Mouse (Mus musculus) CH12.LX (cell line): ENCODE results near the gene Gdap1l1. TPM values are rescaled to one million over a fixed set of nuclear protein-coding genes. Genes with fewer than 3 reads are reported as not detected.
"Not testable (repeated sequence)": the region's sequence is repeated elsewhere in the genome, so short reads cannot be mapped to it uniquely, and the experiment has no call there.

Source experiments
- DNase-seq: peaks from one replicate; pipeline ENCODE4 v3.0.0-alpha.2; 2013; ENCODE audit errors: extremely low read depth
- H3K27ac ChIP-seq: 2 replicates; pipeline ENCODE4 v1.5.1; 2012; ENCODE audit warnings: low read depth, mild to moderate bottlenecking, control low read depth, moderate library complexity; ENCODE audit not compliant: insufficient read depth
- H3K27me3 ChIP-seq: replicated peaks from 2 replicates; pipeline ENCODE3; 2012; ENCODE audit warnings: inconsistent platforms
- H3K36me3 ChIP-seq, 2 experiments: replicated peaks in 1 of 2; 2 replicates each; pipeline versions ENCODE3 to v1.6.1; 2012; ENCODE audit warnings: inconsistent platforms in 1 of 2, low read length in 1 of 2, mild to moderate bottlenecking in 1 of 2, mixed read lengths in 1 of 2, moderate library complexity in 1 of 2; ENCODE audit not compliant: control insufficient read depth in 1 of 2, insufficient read depth in 1 of 2
- H3K4me1 ChIP-seq, 2 experiments: 2 replicates each; pipeline ENCODE4 v1.6.1; 2012; ENCODE audit warnings: inconsistent platforms in 1 of 2, moderate library complexity in 1 of 2; ENCODE audit not compliant: insufficient read depth in 2 of 2, control insufficient read depth in 1 of 2
- H3K4me2 ChIP-seq: 2 replicates; pipeline ENCODE4 v1.6.1; 2012; ENCODE audit warnings: low read depth, mild to moderate bottlenecking, control low read depth; ENCODE audit not compliant: poor library complexity, insufficient read depth, severe bottlenecking
- H3K4me3 ChIP-seq, 3 experiments: fragments of 150-350 bp in 1 of 3; sonication (generic) in 1 of 3; replicated peaks in 1 of 3; 2 replicates each; pipeline versions ENCODE3 to v1.5.1; 2011 to 2012; ENCODE audit warnings: low read depth in 2 of 3, low read length in 2 of 3, mild to moderate bottlenecking in 2 of 3, moderate library complexity in 2 of 3, control low read depth in 1 of 3, improper control_type of control experiment in 1 of 3, inconsistent platforms in 1 of 3, mixed read lengths in 1 of 3; ENCODE audit not compliant: poor library complexity in 1 of 3
- H3K79me2 ChIP-seq: replicated peaks from 2 replicates; pipeline ENCODE4 v1.6.1; 2012; ENCODE audit warnings: mild to moderate bottlenecking, moderate library complexity; ENCODE audit not compliant: control insufficient read depth, poor library complexity, insufficient read depth, severe bottlenecking; ENCODE audit errors: extremely low read depth
- H3K9ac ChIP-seq: 2 replicates; pipeline ENCODE4 v1.6.1; 2012; ENCODE audit warnings: low read depth, mild to moderate bottlenecking, control low read depth, moderate library complexity; ENCODE audit not compliant: insufficient read depth
- H3K9me3 ChIP-seq: replicated peaks from 2 replicates; pipeline ENCODE3; 2012; ENCODE audit warnings: low read length, inconsistent platforms, mixed read lengths
- CHD2 ChIP-seq: IDR thresholded peaks from 2 replicates; pipeline ENCODE4 v1.6.1; 2011; ENCODE audit warnings: low read length, improper control_type of control experiment
- CTCF ChIP-seq, 2 experiments: IDR thresholded peaks in 1 of 2; conservative IDR thresholded peaks in 1 of 2; 2 replicates each; pipeline ENCODE4 v1.5.1; 2011 to 2012; ENCODE audit warnings: low read depth in 2 of 2, low read length in 2 of 2, improper control_type of control experiment in 1 of 2, inconsistent platforms in 1 of 2, mild to moderate bottlenecking in 1 of 2, moderate library complexity in 1 of 2
- E2F4 ChIP-seq: IDR thresholded peaks from 2 replicates; pipeline ENCODE4 v1.6.1; 2011; ENCODE audit warnings: low read depth, low read length, improper control_type of control experiment; ENCODE audit not compliant: insufficient replicate concordance
- JUN ChIP-seq: IDR thresholded peaks from 2 replicates; pipeline ENCODE4 v1.6.1; 2011; ENCODE audit warnings: low read depth, mild to moderate bottlenecking, low read length, improper control_type of control experiment, moderate library complexity; ENCODE audit not compliant: insufficient read depth
- MAFK ChIP-seq: IDR thresholded peaks from 2 replicates; pipeline ENCODE4 v1.6.1; 2011; ENCODE audit warnings: low read length, improper control_type of control experiment; ENCODE audit not compliant: insufficient replicate concordance
- MAX ChIP-seq: IDR thresholded peaks from 2 replicates; pipeline ENCODE4 v1.6.1; 2011; ENCODE audit warnings: low read length, improper control_type of control experiment
- NELFE ChIP-seq: IDR thresholded peaks from 2 replicates; pipeline ENCODE4 v1.6.1; 2011; ENCODE audit warnings: low read depth, low read length, improper control_type of control experiment
- PAX5 ChIP-seq: IDR thresholded peaks from 2 replicates; pipeline ENCODE4 v1.6.1; 2012; ENCODE audit warnings: low read length, inconsistent platforms, mixed read lengths
- POLR2AphosphoS2 ChIP-seq: IDR thresholded peaks from 2 replicates; pipeline ENCODE4 v1.6.1; 2011; ENCODE audit warnings: low read depth, low read length, improper control_type of control experiment
- RAD21 ChIP-seq: IDR thresholded peaks from 2 replicates; pipeline ENCODE4 v1.6.1; 2011; ENCODE audit warnings: low read depth, mild to moderate bottlenecking, low read length, improper control_type of control experiment, moderate library complexity
- RCOR1 ChIP-seq: conservative IDR thresholded peaks from 2 replicates; pipeline ENCODE4 v1.6.1; 2012; ENCODE audit warnings: low read depth, mild to moderate bottlenecking, inconsistent platforms, low read length, improper control_type of control experiment
- SIN3A ChIP-seq: IDR thresholded peaks from 2 replicates; pipeline ENCODE4 v1.6.1; 2012; ENCODE audit warnings: low read length, improper control_type of control experiment, inconsistent platforms
- SMC3 ChIP-seq: IDR thresholded peaks from 2 replicates; pipeline ENCODE4 v1.6.1; 2011; ENCODE audit warnings: low read depth, low read length, improper control_type of control experiment
- UBTF ChIP-seq: IDR thresholded peaks from 2 replicates; pipeline ENCODE4 v1.6.1; 2012; ENCODE audit warnings: low read depth, mild to moderate bottlenecking, inconsistent platforms, low read length, improper control_type of control experiment, moderate library complexity
- USF1 ChIP-seq: IDR thresholded peaks from 2 replicates; pipeline ENCODE4 v1.6.1; 2014; ENCODE audit warnings: low read depth, mild to moderate bottlenecking, inconsistent platforms, low read length, improper control_type of control experiment
- USF2 ChIP-seq: conservative IDR thresholded peaks from 2 replicates; pipeline ENCODE4 v1.6.1; 2011; ENCODE audit warnings: low read depth, low read length, improper control_type of control experiment
- ZC3H11A ChIP-seq: IDR thresholded peaks from 2 replicates; pipeline ENCODE4 v1.6.1; 2012; ENCODE audit warnings: low read depth, mild to moderate bottlenecking, inconsistent platforms, low read length, improper control_type of control experiment
- ZMIZ1 ChIP-seq: IDR thresholded peaks from 2 replicates; pipeline ENCODE4 v1.6.1; 2012; ENCODE audit warnings: low read depth, mild to moderate bottlenecking, inconsistent platforms, low read length, improper control_type of control experiment
- dilution Hi-C: fragments of 300-500 bp; cut with MboI; formaldehyde crosslinking; loops from 2 replicates; pipeline ENCODE4 v1.14.3; 2020; ENCODE audit warnings: low sequenced_read_pairs; ENCODE audit not compliant: extremely low pct_unique_long_range_greater_than_20kb, extremely low pct_ligation_motif_present
- in situ Hi-C: fragments of 300-500 bp; cut with MboI; formaldehyde crosslinking; loops from 3 replicates; pipeline ENCODE4 v1.14.3; 2019; ENCODE audit warnings: low sequenced_read_pairs, low pct_ligation_motif_present, low pct_unique_long_range_greater_than_20kb, mixed read lengths
- polyA plus RNA-seq: library from polyadenylated mRNA; unstranded; fragments of >175 nt; gene quantifications from 2 replicates; pipeline ENCODE4 v1.2.1, GENCODE M21; 2012; ENCODE audit warnings: low read depth; ENCODE audit not compliant: insufficient read length
- total RNA-seq, 2 experiments: library from RNA; depleted of rRNA; stranded (reverse); fragments of 300-350 nt in 1 of 2; fragments of >200 nt in 1 of 2; gene quantifications; 2 replicates each; pipeline ENCODE4 v1.2.3; 2012 to 2014

Gdap1l1 gene
- total and polyA plus RNA-seq, 3 experiments: not detected

- no peak for DNase-seq
- Histone ChIP-seq H3K9ac (no peak overlapping the region), H3K27ac (no peak overlapping the region), H3K27me3 (peaks cover 5% of the 10 kb centered on the region), H3K4me3 (no peak overlapping the region), H3K4me1 (no peaks in the 10 kb centered on the region), H3K9me3 (no peaks in the 10 kb centered on the region), H3K79me2 (no peaks in the 10 kb centered on the region), H3K4me2 (no peak overlapping the region), H3K36me3 (peaks cover 22 to 34% of the 10 kb centered on the region in 2 experiments)
- in situ Hi-C loops (no loop called here), dilution Hi-C loops (no loop called here)
- TF ChIP-seq POLR2AphosphoS2 (no peak), ZMIZ1 (0 out of 2 replicates have a peak, but pooled peaks have one; percentile 27)
Measured at GRCm38 (mm10) chr2:163404037-163404815, 34.0 kb upstream of the Gdap1l1 start.

DNA sequence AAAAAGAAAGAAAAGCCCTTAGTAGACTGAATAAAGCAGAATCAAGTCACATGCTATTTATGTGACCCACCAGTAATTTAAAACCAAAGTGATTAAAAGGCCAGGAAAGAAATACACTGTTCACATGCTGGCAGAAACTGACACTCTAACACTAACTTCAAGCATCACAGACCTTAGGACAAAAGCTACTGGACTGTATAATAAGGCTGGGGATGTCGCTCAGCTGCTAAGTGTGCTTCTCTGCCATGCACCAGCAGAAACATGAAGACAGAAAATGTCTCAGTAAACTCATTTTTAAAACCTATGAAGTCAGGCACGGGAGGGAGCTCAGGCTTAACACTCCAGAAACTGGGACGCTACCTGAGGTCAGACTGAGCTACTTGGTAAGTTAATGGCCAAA is 28.1 kb upstream of the Gdap1l1 start:
- Histone ChIP-seq H3K4me1 (peaks cover 0 to 12% of the 10 kb centered on the region in 2 experiments; a peak in 2 of 4 replicates), H3K79me2 (peaks cover 5% of the 10 kb centered on the region; the same call in 1 of the 2 replicates), H3K36me3 (peaks cover 51 to 80% of the 10 kb centered on the region in 2 experiments), H3K9ac (no peak overlapping the region), H3K4me2 (no peak overlapping the region), H3K9me3 (no peaks in the 10 kb centered on the region), H3K27ac (no peak overlapping the region), H3K27me3 (no peaks in the 10 kb centered on the region), H3K4me3 (no peak overlapping the region)
- dilution Hi-C loops (no loop called here), in situ Hi-C loops (loop anchor here (10.0 kb wide), 1 partner anchor 315 kb away; no protein-coding TSS in a partner anchor)
- TF ChIP-seq UBTF (no peak), PAX5 (no peak), RAD21 (no peak), USF2 (no peak), POLR2AphosphoS2 (no peak), USF1 (no peak), E2F4 (no peak), SMC3 (no peak), CHD2 (no peak), RCOR1 (no peak), NELFE (no peak), JUN (no peak), SIN3A (no peak), CTCF (conservative IDR thresholded peaks at IDR 0.05 in 1 of 2, IDR thresholded peaks at IDR 0.05 in 1 of 2; ENCODE audit: low read depth in 2 of 2, low read length in 2 of 2) (no peak), MAX (no peak), MAFK (no peak), ZMIZ1 (no peak), ZC3H11A (no peak)
- no peak for DNase-seq

- H3K27ac ChIP-seq, H3K9me3 ChIP-seq, H3K4me3 ChIP-seq, H3K9ac ChIP-seq, H3K27me3 ChIP-seq, dilution Hi-C loops, DNase-seq, H3K4me2 ChIP-seq: not testable (repeated sequence)
- Histone ChIP-seq H3K4me1 (peaks cover 0 to 16% of the 10 kb centered on the region in 2 experiments; a peak in 2 of 4 replicates), H3K79me2 (peaks cover 16% of the 10 kb centered on the region), H3K36me3 (peaks cover 50 to 83% of the 10 kb centered on the region in 2 experiments)
- in situ Hi-C loops: loop anchor here (10.0 kb wide), 1 partner anchor 317 kb away; no protein-coding TSS in a partner anchor
Measured at GRCm38 (mm10) chr2:163411344-163411743, 26.9 kb upstream of the Gdap1l1 start.
